Mouse (Mus musculus) inflammation-experienced regulatory T-cells, adult 16 weeks (primary cell): Measurements from ENCODE around the gene Cyp2c67. TPM values are rescaled to one million over a fixed set of nuclear protein-coding genes. Genes with fewer than 3 reads are reported as not detected.

Source experiments
- polyA plus RNA-seq: library from polyadenylated mRNA; unstranded; fragments of 100-300 nt; shearing (Covaris generic); gene quantifications from one replicate; pipeline ENCODE4 v1.2.1, GENCODE M21; 2017

Gene Cyp2c67
- not detected for polyA plus RNA-seq

GRCm38 (mm10) chr19:39648938-39649337 lies at the start of gene Cyp2c67:
Gene Cyp2c67, minus strand, starts transcription at chr19:39649051.

Other genes starting within 250 kb of the Cyp2c67 start
- gene Cyp2c38, start 186.0 kb downstream of the Cyp2c67 start, polyA plus RNA-seq = not detected
- gene Cyp2c39, start 138.2 kb downstream of the Cyp2c67 start, polyA plus RNA-seq = not detected
- gene Cyp2c68, start 92.0 kb upstream of the Cyp2c67 start, polyA plus RNA-seq = not detected
- not detected for gene Cyp2c40, start 163.8 kb upstream of the Cyp2c67 start, polyA plus RNA-seq
- gene Cyp2c69, start 237.7 kb upstream of the Cyp2c67 start, polyA plus RNA-seq = not detected